Mouse (Mus musculus) intestine, embryonic 16.5 days (tissue): ENCODE measurements at regions not wholly inside any gene's neighbourhood (a gene's known extent, or its start where the extent isn't known, plus 50 kb on each side); places are given as distances from the start of the nearest gene placed in this dataset.

ENCODE experiments used
- ATAC-seq: fragments of 200-750 bp; cut with Nextera tagmentation; 2 replicates; pipeline ENCODE4 v1.8.0; 2017; ENCODE audit warnings: moderate TSS enrichment, moderate library complexity
- H3K27ac ChIP-seq: fragments of 300-500 bp; sonication (generic); 2 replicates; pipeline ENCODE4 v1.5.1; 2014; ENCODE audit warnings: mild to moderate bottlenecking, low read length
- H3K27me3 ChIP-seq: fragments of 300-500 bp; sonication (generic); replicated peaks from 2 replicates; pipeline ENCODE4 v1.6.1; 2014; ENCODE audit warnings: low read length, control low read depth, mixed read lengths; ENCODE audit not compliant: control insufficient read depth, insufficient read depth
- H3K36me3 ChIP-seq: fragments of 300-500 bp; sonication (generic); 2 replicates; pipeline ENCODE4 v1.6.1; 2014; ENCODE audit warnings: low read length, control low read depth; ENCODE audit not compliant: control insufficient read depth, insufficient read depth
- H3K4me1 ChIP-seq: fragments of 300-500 bp; sonication (generic); 2 replicates; pipeline ENCODE4 v1.6.1; 2014; ENCODE audit warnings: low read length, control low read depth, mixed read lengths; ENCODE audit not compliant: control insufficient read depth, insufficient read depth
- H3K4me2 ChIP-seq: fragments of 300-500 bp; sonication (generic); 2 replicates; pipeline ENCODE4 v1.6.1; 2014; ENCODE audit warnings: low read depth, low read length, control low read depth
- H3K4me3 ChIP-seq: fragments of 300-500 bp; sonication (generic); 2 replicates; pipeline ENCODE4 v1.5.1; 2014; ENCODE audit warnings: mild to moderate bottlenecking, low read length
- H3K9ac ChIP-seq: fragments of 300-500 bp; sonication (generic); 2 replicates; pipeline ENCODE4 v1.6.1; 2014; ENCODE audit warnings: low read depth, low read length
- H3K9me3 ChIP-seq: fragments of 300-500 bp; sonication (generic); 2 replicates; pipeline ENCODE4 v1.6.1; 2016; ENCODE audit warnings: low read length, control low read depth; ENCODE audit not compliant: control insufficient read depth
- WGBS: fragments of 180-500 bp; shearing (Covaris S2); extraction: QIAGEN DNeasy Blood & Tissue Kit; methylation state at CpG from one replicate; pipeline ENCODE4 v1.1.7; 2014; 5-methylcytosine and 5-hydroxymethylcytosine counted together

DNA sequence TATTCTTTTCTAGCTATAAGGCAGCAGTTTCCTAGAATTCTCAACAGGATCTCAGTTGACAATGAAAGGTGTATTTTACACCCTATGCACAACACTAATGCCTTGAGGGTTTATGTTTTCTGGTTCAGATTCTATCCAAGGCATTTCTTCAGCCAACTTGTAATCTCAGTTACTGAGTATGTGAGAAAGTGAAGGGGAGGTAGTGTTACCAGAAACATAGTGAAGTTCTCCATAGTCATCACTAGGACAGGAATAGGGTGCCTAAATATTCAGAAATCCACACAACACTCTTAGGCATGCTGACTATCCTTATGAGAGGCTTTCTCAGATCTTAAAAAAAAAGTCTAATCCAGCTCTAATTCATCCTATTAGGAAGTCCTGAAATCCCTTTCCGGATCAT is 1228.2 kb upstream of the Cntnap5a start:
- no peaks in the 10 kb centered on the region for H3K4me1 ChIP-seq
- H3K9me3 ChIP-seq, result no peaks in the 10 kb centered on the region
- no peak overlapping the region for H3K27ac ChIP-seq
- no peaks in the 10 kb centered on the region for H3K27me3 ChIP-seq
- H3K36me3 ChIP-seq, result no peaks in the 10 kb centered on the region
- no peak overlapping the region for H3K9ac ChIP-seq
- H3K4me3 ChIP-seq, result no peak overlapping the region
- no peak overlapping the region for H3K4me2 ChIP-seq
- no peak for ATAC-seq
- WGBS, result 85% methylated on average over 1 of the region's 1 CpGs

- no peak overlapping the region for H3K4me3 ChIP-seq
- no peaks in the 10 kb centered on the region for H3K4me1 ChIP-seq
- no peak overlapping the region for H3K9ac ChIP-seq
- no peak overlapping the region for H3K4me2 ChIP-seq
- H3K27ac ChIP-seq, result no peak overlapping the region
- H3K9me3 ChIP-seq, result no peaks in the 10 kb centered on the region
- ATAC-seq, result no peak
- no peaks in the 10 kb centered on the region for H3K27me3 ChIP-seq
- no peaks in the 10 kb centered on the region for H3K36me3 ChIP-seq
- whole genome bisulfite sequencing, result 83% methylated on average over 1 of the region's 1 CpGs
Observed at GRCm38 (mm10) chr1:114496455-114496854, 1188.1 kb upstream of the Cntnap5a start.

DNA sequence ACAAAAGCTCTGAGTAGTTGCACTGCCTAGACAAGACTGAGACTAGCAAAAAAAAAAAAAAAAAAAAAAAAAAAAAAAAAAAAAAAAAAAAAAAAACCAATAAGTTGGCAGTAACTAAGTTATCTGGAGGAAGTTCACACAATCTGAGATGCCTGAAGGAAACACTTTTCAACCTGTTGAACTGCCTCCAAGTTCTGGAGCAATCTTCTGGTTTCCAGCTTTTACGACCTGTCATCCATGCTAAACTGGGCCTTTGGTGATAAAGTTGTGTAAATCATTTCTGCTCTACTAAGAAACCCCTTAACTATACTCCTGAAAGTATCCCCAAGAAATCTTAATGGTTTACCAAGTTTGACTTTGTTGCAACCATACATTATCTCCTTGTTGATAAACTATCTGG is 1168.8 kb upstream of the Cntnap5a start:
- H3K4me2 ChIP-seq, result no peak overlapping the region
- H3K4me3 ChIP-seq, result no peak overlapping the region
- ATAC-seq, result peak; percentile 80
- no peak overlapping the region for H3K9ac ChIP-seq
- 62% methylated on average over 1 of the region's 1 CpGs for WGBS
- H3K36me3 ChIP-seq, result no peaks in the 10 kb centered on the region
- no peaks in the 10 kb centered on the region for H3K27me3 ChIP-seq
- H3K9me3 ChIP-seq, result no peaks in the 10 kb centered on the region
- H3K4me1 ChIP-seq, result no peaks in the 10 kb centered on the region
- no peak overlapping the region for H3K27ac ChIP-seq

DNA sequence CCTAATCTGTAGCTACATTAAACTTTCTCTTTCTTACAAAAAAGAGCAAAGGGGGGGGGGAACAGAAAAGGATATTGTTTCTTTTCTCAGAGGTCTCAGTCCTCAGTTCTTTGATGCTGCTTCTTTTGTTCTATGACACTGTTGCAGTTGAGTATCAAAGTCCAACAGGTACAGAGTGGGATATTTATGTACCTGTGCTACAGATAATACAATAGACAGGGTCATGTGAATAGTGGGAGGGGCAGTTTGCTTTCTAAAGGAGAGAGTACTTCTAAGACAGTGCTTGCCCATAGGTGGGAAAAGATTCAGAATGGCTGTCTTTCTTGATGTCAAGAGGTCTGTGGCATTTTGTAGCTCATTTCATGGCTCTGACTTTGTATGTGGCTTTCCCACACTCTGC is 1164.7 kb upstream of the Cntnap5a start:
- Histone ChIP-seq H3K4me2 (no peak overlapping the region), H3K4me1 (no peaks in the 10 kb centered on the region), H3K9me3 (no peaks in the 10 kb centered on the region), H3K9ac (no peak overlapping the region), H3K4me3 (no peak overlapping the region), H3K36me3 (no peaks in the 10 kb centered on the region), H3K27me3 (no peaks in the 10 kb centered on the region), H3K27ac (no peak overlapping the region)
- peak; percentile 53 for ATAC-seq

DNA sequence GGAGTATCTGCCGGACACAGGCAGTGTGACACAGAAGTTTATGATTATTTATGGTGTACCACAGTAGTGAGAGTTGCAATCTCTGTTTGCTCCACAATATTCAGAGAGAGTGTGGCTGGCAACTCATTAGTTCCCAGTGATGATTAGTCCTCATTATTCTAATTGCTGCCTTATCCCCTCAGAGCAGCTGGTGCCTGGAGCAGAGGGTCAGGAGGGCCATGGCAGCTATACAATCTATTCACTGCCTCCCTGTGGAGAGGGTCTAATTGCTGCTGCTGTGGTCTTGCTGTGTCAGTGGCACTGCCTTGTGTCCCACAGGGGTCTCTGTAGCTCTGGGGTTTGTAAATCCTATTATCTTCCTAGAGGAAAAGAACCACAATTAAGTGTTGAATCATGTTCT is 1156.0 kb upstream of the Cntnap5a start:
- no peak overlapping the region for H3K9ac ChIP-seq
- H3K4me2 ChIP-seq, result no peak overlapping the region
- H3K27me3 ChIP-seq, result no peaks in the 10 kb centered on the region
- no peaks in the 10 kb centered on the region for H3K36me3 ChIP-seq
- no peak overlapping the region for H3K27ac ChIP-seq
- 74% methylated on average over 1 of the region's 1 CpGs for WGBS
- no peak for ATAC-seq
- H3K4me3 ChIP-seq, result no peak overlapping the region
- no peaks in the 10 kb centered on the region for H3K9me3 ChIP-seq
- no peaks in the 10 kb centered on the region for H3K4me1 ChIP-seq

DNA sequence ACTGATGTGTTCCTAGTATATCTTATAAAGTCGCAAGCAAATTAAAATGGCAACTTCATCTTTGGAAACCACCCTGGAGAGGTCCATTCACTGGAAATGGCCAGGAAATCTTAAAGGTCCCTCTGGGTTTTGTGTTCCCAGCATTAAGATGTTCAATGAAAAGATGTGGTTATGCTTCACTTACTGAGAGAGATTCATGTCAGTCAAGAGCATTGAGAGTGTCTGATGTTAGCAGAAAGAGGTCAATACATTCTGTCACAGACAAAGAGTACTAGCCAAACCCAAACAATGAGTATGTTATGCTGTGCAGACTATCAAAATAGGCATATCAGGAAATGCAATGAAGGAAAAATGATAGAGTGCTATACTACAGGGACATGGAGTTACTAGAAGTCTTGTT is 1150.7 kb upstream of the Cntnap5a start:
- Histone ChIP-seq H3K4me2 (no peak overlapping the region), H3K4me3 (no peak overlapping the region), H3K27ac (no peak overlapping the region), H3K4me1 (no peaks in the 10 kb centered on the region), H3K36me3 (no peaks in the 10 kb centered on the region), H3K27me3 (no peaks in the 10 kb centered on the region), H3K9ac (no peak overlapping the region), H3K9me3 (no peaks in the 10 kb centered on the region)
- 89% methylated on average over 1 of the region's 1 CpGs for WGBS
- ATAC-seq, result no peak

- no peak overlapping the region for H3K27ac ChIP-seq
- H3K36me3 ChIP-seq, result no peaks in the 10 kb centered on the region
- no peaks in the 10 kb centered on the region for H3K27me3 ChIP-seq
- WGBS, result 78% methylated on average over 1 of the region's 1 CpGs
- H3K4me3 ChIP-seq, result no peak overlapping the region
- H3K9ac ChIP-seq, result no peak overlapping the region
- no peak for ATAC-seq
- no peak overlapping the region for H3K4me2 ChIP-seq
- no peaks in the 10 kb centered on the region for H3K4me1 ChIP-seq
- H3K9me3 ChIP-seq, result no peaks in the 10 kb centered on the region
Observed at GRCm38 (mm10) chr1:114546997-114547396, 1137.6 kb upstream of the Cntnap5a start.

DNA sequence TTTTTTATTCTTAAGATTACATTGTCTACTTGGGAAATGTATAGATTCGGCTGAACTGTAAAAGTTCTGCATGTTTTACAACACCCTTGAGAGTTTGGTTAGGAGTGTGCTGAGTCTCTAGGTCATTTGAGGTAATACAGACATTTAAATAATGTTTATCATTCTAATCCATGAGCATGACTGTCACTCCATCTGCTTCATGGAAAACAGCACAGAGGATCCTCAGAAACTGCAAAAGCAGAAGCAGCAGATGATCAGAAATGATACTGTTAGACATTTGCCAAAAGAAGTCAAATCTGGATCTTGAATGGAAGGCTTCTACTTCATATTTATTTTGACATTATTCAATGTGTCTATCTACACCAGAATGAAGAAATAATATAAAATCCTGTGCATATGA is 1131.8 kb upstream of the Cntnap5a start:
- Histone ChIP-seq H3K4me1 (no peaks in the 10 kb centered on the region), H3K27me3 (no peaks in the 10 kb centered on the region), H3K9me3 (no peaks in the 10 kb centered on the region), H3K27ac (no peak overlapping the region), H3K4me3 (no peak overlapping the region), H3K9ac (no peak overlapping the region), H3K36me3 (no peaks in the 10 kb centered on the region), H3K4me2 (no peak overlapping the region)
- ATAC-seq, result no peak
- 64% methylated on average over 1 of the region's 1 CpGs for WGBS

DNA sequence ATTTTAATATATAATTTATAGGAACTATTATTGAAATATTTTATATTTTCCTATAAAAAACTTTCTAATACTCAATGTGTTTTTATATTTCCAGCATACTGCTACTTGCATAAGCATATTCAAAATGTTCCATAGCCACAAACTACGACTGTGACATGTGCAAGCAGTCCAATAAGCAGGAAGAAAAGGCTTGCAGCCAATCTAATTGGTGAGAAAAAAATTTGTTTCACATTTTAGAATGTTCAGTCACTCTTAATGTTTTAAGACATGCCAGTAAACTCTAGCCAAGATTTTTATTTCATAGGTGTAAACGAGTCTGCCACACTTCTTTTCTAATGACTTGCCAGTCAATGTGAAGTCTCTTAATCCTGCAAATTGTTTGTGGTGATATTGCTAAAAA is 1130.1 kb upstream of the Cntnap5a start:
- Histone ChIP-seq H3K36me3 (no peaks in the 10 kb centered on the region), H3K9ac (no peak overlapping the region), H3K9me3 (no peaks in the 10 kb centered on the region), H3K4me2 (no peak overlapping the region), H3K4me3 (no peak overlapping the region), H3K27me3 (no peaks in the 10 kb centered on the region), H3K27ac (no peak overlapping the region), H3K4me1 (no peaks in the 10 kb centered on the region)
- ATAC-seq, result no peak
- 68% methylated on average over 2 of the region's 2 CpGs for WGBS
